Mouse (Mus musculus) fibroblast of lung, adult 2 months (primary cell): ENCODE results near the gene Mical1.

Experiments used
- DNase-seq: peaks from one replicate; pipeline ENCODE4 v3.0.0-alpha.2; 2011; ENCODE audit warnings: low read depth

Mical1 gene

DNA sequence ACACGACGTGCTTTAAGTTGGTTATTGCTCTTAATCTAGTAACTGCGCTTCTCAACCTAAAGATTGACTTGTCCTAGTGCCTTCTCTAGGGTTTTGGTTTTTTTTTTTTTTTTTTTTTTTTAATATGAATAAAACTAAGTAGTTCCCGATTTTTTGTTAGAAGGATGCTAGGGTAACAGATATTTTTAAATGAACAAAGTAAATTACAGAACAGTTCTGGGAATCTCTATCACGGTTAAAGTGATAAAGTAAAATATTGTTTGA lies 44.2 kb downstream of the Mical1 start:
- DNase-seq = no peak

- no peak for DNase-seq
Observed at GRCm38 (mm10) chr10:41523386-41523785, 47.3 kb downstream of the Mical1 start.

DNA sequence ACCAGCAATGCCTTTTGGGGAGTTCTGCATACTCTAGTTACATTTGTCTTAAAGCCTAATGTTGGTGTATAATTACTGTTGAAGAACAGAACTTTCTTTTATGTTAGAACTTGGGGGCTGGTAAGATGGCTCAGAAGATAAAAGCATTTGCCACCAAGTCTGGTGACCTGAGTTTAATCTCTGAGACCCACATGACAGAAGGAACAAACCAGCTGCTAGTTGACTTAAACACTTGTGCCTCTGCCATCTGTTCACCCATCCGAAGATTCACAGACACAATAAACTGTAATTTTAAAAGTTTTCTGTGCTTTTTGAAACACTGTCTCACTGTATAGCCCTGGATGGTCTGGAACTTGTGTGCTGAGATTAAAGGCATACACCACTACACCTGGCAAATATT lies 49.6 kb downstream of the Mical1 start:
- DNase-seq = no peak

DNA sequence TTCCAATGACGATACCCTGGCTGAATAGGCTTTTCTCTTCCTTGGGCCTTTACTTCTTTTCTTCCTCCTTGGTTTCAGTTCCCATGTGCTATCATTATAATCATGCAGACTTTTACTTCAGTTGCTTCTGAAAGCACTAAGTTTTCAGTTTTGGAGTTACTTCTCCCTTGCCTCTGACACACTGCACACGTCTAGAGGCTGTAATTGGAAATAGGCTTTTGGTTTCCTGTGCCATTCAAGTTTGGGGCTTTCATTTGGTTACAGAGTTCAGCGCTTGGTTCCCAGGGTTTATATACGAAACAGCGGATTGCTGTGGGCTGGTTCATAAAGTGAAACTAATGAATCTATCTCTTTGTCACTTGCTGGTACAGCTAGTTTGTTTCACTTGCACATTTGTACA lies 53.9 kb downstream of the Mical1 start:
- no peak for DNase-seq

- DNase-seq = no peak
Observed at GRCm38 (mm10) chr10:41535991-41536390, 59.9 kb downstream of the Mical1 start.
